Mouse (Mus musculus) adipose tissue, adult 10 weeks (tissue): Measurements from ENCODE around the gene Dnase1l3. TPM values are rescaled to one million over a fixed set of nuclear protein-coding genes. Genes with fewer than 3 reads are reported as not detected.

Experiments
- polyA plus RNA-seq: library from polyadenylated mRNA; stranded (reverse); fragments of 350-450 nt; fragmentation: Illumina TruSeq; extraction: RNeasy Lipid Tissue Mini Kit (QIAGEN cat#74804); gene quantifications from one replicate; pipeline ENCODE4 v1.2.3, GENCODE M21; 2014; ENCODE audit warnings: low read depth, low replicate concordance

The Dnase1l3 gene
- polyA plus RNA-seq, result 0.57 TPM

GRCm38 (mm10) chr14:7994271-7994767 lies at the start of gene Dnase1l3:
Gene Dnase1l3, minus strand, starts transcription at chr14:7994573.

GRCm38 (mm10) chr14:8002432-8003092 lies 8.2 kb upstream of the Dnase1l3 start, which contains the start of gene Abhd6:
Gene Abhd6, plus strand, starts transcription at chr14:8002902.

GRCm38 (mm10) chr14:7957049-7957448 lies 37.3 kb downstream of the Dnase1l3 start, which contains the start of gene Gm45521:
Gene Gm45521, plus strand, starts transcription at chr14:7957288.

Other genes with a start within 250 kb of the Dnase1l3 start
- 0.93 TPM for gene Gm26661, start 203.0 kb downstream of the Dnase1l3 start, polyA plus RNA-seq
- 27.3 TPM for gene Flnb, start 176.6 kb downstream of the Dnase1l3 start, polyA plus RNA-seq
- gene Gm45521, start 37.3 kb downstream of the Dnase1l3 start, polyA plus RNA-seq, result not detected
- 12.5 TPM for gene Abhd6, start 8.3 kb upstream of the Dnase1l3 start, polyA plus RNA-seq
- 23.9 TPM for gene Rpp14, start 85.8 kb upstream of the Dnase1l3 start, polyA plus RNA-seq
- gene Pxk, start 103.6 kb upstream of the Dnase1l3 start, polyA plus RNA-seq, result 31.4 TPM
- 123 TPM for gene Pdhb, start 178.5 kb upstream of the Dnase1l3 start, polyA plus RNA-seq
- 16.3 TPM for gene Kctd6, start 219.6 kb upstream of the Dnase1l3 start, polyA plus RNA-seq